Mouse (Mus musculus) embryonic fibroblast, embryonic 13.5 days (primary cell): ENCODE data around the gene Sar1a.

Source experiments
- CTCF ChIP-seq: IDR thresholded peaks from 2 replicates; pipeline ENCODE4 v1.5.1; 2011; ENCODE audit warnings: mild to moderate bottlenecking, control low read depth, low read length, moderate library complexity, borderline replicate concordance; ENCODE audit not compliant: insufficient read depth
- POLR2A ChIP-seq: IDR thresholded peaks from 2 replicates; pipeline ENCODE4 v1.6.1; 2011; ENCODE audit warnings: low read depth, mild to moderate bottlenecking, control low read depth, low read length, moderate library complexity

GRCm38 (mm10) chr10:61669289-61669688, 10.8 kb upstream of the Sar1a start:
- TF ChIP-seq POLR2A = no peak
- no peak for TF ChIP-seq CTCF
